In the genomic region with DNA sequence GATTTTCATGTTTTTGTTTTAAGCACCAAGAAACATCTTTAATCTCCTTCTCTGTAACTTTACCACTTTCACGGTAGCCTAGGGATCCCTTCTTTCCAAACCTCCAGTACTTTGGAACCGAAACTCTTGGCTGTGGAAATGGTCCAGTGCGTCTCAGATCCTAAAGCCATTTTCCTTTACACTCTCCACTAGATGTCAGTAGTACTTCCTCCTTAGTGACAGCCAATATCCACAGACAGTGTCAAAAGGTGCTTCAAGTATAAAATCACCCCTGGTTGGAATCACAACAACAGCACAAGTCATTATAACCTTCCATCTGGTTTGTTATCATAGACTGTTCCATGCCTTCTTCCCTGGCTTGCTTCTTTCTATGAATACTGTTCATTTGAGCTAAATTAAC, we compare ENCODE assay signal across 23 mouse cellular contexts. TPM values are rescaled to one million over a fixed set of nuclear protein-coding genes. Genes with fewer than 3 reads are reported as not detected.
DNase-seq lines count a peak whose midpoint lies in the region; ATAC-seq and TF ChIP-seq lines count a peak whose summit lies in the region.
"Had no signal": no experiment of that assay in that cellular context is flagged by ENCODE, and none has a peak within 500 bp of the region (broad histone marks: within the 10 kb centered on the region; RNA-seq: fewer than 3 reads in every experiment).

No protein-coding gene starts in this region.

- peaks cover 3% of the 10 kb centered on the region for H3K27me3 ChIP-seq in embryonic facial prominence, embryonic 11.5 days (ENCODE audit: control insufficient read depth, insufficient read depth, low read length)
- H3K27me3 ChIP-seq in embryonic facial prominence, embryonic 10.5 days (replicated peaks; ENCODE audit: low read depth, poor library complexity, severe bottlenecking): peaks cover 42% of the 10 kb centered on the region
- H3K27me3 ChIP-seq in kidney, postnatal 0 days (ENCODE audit: insufficient read depth, low read length): peaks cover 10% of the 10 kb centered on the region
- no peaks in the 10 kb centered on the region for H3K27me3 ChIP-seq in midbrain, postnatal 0 days (ENCODE audit: insufficient read depth, low read length)
- peaks cover 29% of the 10 kb centered on the region for H3K27me3 ChIP-seq in midbrain, embryonic 10.5 days (ENCODE audit: low read depth, poor library complexity, severe bottlenecking)
- H3K27me3 ChIP-seq: hindbrain, embryonic 15.5 days had no signal

- DNase-seq in embryonic facial prominence, embryonic 11.5 days (ENCODE audit: low spot score): peak; percentile 10
- no peak for DNase-seq in embryonic facial prominence, embryonic 10.5 days (ENCODE audit: low spot score)
- DNase-seq in kidney, postnatal 0 days (ENCODE audit: low spot score): peak; percentile 31
- no peak for DNase-seq in kidney, adult 11 months
- DNase-seq in midbrain, postnatal 0 days (ENCODE audit: low spot score): peak; percentile 42
- DNase-seq in midbrain, embryonic 10.5 days (ENCODE audit: low spot score): no peak
- DNase-seq in spleen, adult 18-20 months: no peak
- DNase-seq in adrenal gland, adult 2 months: no peak
- DNase-seq: adrenal gland, postnatal 25 days; cerebellum, adult 9-10 months; heart, adult 18-20 months; heart, postnatal 10 days; kidney, adult 8-10 months; kidney, postnatal 4 days; lung, postnatal 10 days; right cerebral cortex, postnatal 25 days; thymus, postnatal 4 days had no signal

- H3K4me1 ChIP-seq in embryonic facial prominence, embryonic 11.5 days (ENCODE audit: control insufficient read depth, insufficient read depth, low read length): no peaks in the 10 kb centered on the region
- H3K4me1 ChIP-seq in embryonic facial prominence, embryonic 10.5 days: peaks cover 12% of the 10 kb centered on the region
- no peaks in the 10 kb centered on the region; the same call in 1 of the 2 replicates for H3K4me1 ChIP-seq in kidney, postnatal 0 days (replicated peaks; ENCODE audit: insufficient read depth, low read length)
- no peaks in the 10 kb centered on the region for H3K4me1 ChIP-seq in midbrain, postnatal 0 days (ENCODE audit: insufficient read depth, low read length)
- H3K4me1 ChIP-seq in midbrain, embryonic 10.5 days: peaks cover 12% of the 10 kb centered on the region
- H3K4me1 ChIP-seq: liver, embryonic 12.5 days; megakaryocyte, embryonic 14.5 days had no signal

- H3K36me3 ChIP-seq in embryonic facial prominence, embryonic 11.5 days (replicated peaks; ENCODE audit: control insufficient read depth, insufficient read depth, low read depth, low read length): no peaks in the 10 kb centered on the region
- H3K36me3 ChIP-seq in embryonic facial prominence, embryonic 10.5 days (replicated peaks): no peaks in the 10 kb centered on the region
- H3K36me3 ChIP-seq in kidney, postnatal 0 days (ENCODE audit: insufficient read depth, low read length): no peaks in the 10 kb centered on the region
- no peaks in the 10 kb centered on the region for H3K36me3 ChIP-seq in midbrain, postnatal 0 days (ENCODE audit: insufficient read depth, low read length)
- H3K36me3 ChIP-seq in midbrain, embryonic 10.5 days: no peaks in the 10 kb centered on the region
- H3K36me3 ChIP-seq: hindbrain, embryonic 15.5 days; liver, embryonic 12.5 days; neural tube, embryonic 12.5 days had no signal

- 51% methylated on average over 3 of the region's 3 CpGs for WGBS in embryonic facial prominence, embryonic 11.5 days
- 47% methylated on average over 3 of the region's 3 CpGs for WGBS in embryonic facial prominence, embryonic 10.5 days
- WGBS in kidney, postnatal 0 days: 37% methylated on average over 3 of the region's 3 CpGs
- 35% methylated on average over 3 of the region's 3 CpGs for WGBS in midbrain, postnatal 0 days
- WGBS in midbrain, embryonic 10.5 days: 55% methylated on average over 3 of the region's 3 CpGs

- no peak overlapping the region for H3K27ac ChIP-seq in embryonic facial prominence, embryonic 11.5 days (replicated peaks; ENCODE audit: low read depth, low read length)
- no peak overlapping the region for H3K27ac ChIP-seq in embryonic facial prominence, embryonic 10.5 days (replicated peaks)
- H3K27ac ChIP-seq in kidney, postnatal 0 days: no peak overlapping the region
- H3K27ac ChIP-seq in midbrain, postnatal 0 days (ENCODE audit: low read depth, low read length): no peak overlapping the region
- no peak overlapping the region for H3K27ac ChIP-seq in midbrain, embryonic 10.5 days (replicated peaks)
- H3K27ac ChIP-seq: hindbrain, embryonic 15.5 days; liver, embryonic 12.5 days; neural tube, embryonic 12.5 days had no signal

- no peak for ATAC-seq in embryonic facial prominence, embryonic 11.5 days (replicated peaks; ENCODE audit: insufficient number of reproducible peaks, low FRiP score, low TSS enrichment, low read depth)
- no peak for ATAC-seq in kidney, postnatal 0 days (replicated peaks; ENCODE audit: low FRiP score, low read depth)
- ATAC-seq in midbrain, postnatal 0 days (ENCODE audit: low FRiP score): no peak
- ATAC-seq: liver, embryonic 12.5 days had no signal

- no peaks in the 10 kb centered on the region for H3K9me3 ChIP-seq in embryonic facial prominence, embryonic 11.5 days (replicated peaks; ENCODE audit: control insufficient read depth, low read length)
- no peaks in the 10 kb centered on the region for H3K9me3 ChIP-seq in embryonic facial prominence, embryonic 10.5 days
- no peaks in the 10 kb centered on the region for H3K9me3 ChIP-seq in kidney, postnatal 0 days (replicated peaks; ENCODE audit: low read length)
- H3K9me3 ChIP-seq in midbrain, postnatal 0 days (ENCODE audit: low read length): no peaks in the 10 kb centered on the region
- H3K9me3 ChIP-seq in midbrain, embryonic 10.5 days (replicated peaks): no peaks in the 10 kb centered on the region
- H3K9me3 ChIP-seq: hindbrain, embryonic 15.5 days; liver, embryonic 12.5 days; neural tube, embryonic 12.5 days had no signal

- TF ChIP-seq CTCF in kidney, postnatal 0 days (IDR thresholded peaks at IDR 0.05; ENCODE audit: low read depth): peak; percentile 66
- peak; percentile 86 for TF ChIP-seq CTCF in midbrain, postnatal 0 days (IDR thresholded peaks at IDR 0.05)

- H3K4me2 ChIP-seq in embryonic facial prominence, embryonic 11.5 days (ENCODE audit: low read depth, low read length): no peak overlapping the region
- H3K4me2 ChIP-seq in kidney, postnatal 0 days (ENCODE audit: low read length): no peak overlapping the region
- no peak overlapping the region for H3K4me2 ChIP-seq in midbrain, postnatal 0 days (ENCODE audit: low read depth, low read length, poor library complexity, severe bottlenecking)
- H3K4me2 ChIP-seq: hindbrain, embryonic 15.5 days; liver, embryonic 12.5 days; neural tube, embryonic 12.5 days had no signal

- no peak overlapping the region for H3K9ac ChIP-seq in embryonic facial prominence, embryonic 11.5 days (replicated peaks; ENCODE audit: low read length)
- H3K9ac ChIP-seq in kidney, postnatal 0 days (ENCODE audit: low read depth, low read length): no peak overlapping the region
- H3K9ac ChIP-seq in midbrain, postnatal 0 days (replicated peaks; ENCODE audit: low read length, poor library complexity, severe bottlenecking): no peak overlapping the region
- H3K9ac ChIP-seq: hindbrain, embryonic 15.5 days; liver, embryonic 12.5 days; neural tube, embryonic 12.5 days had no signal

- no peak overlapping the region for H3K4me3 ChIP-seq in embryonic facial prominence, embryonic 11.5 days (ENCODE audit: low read depth, low read length)
- H3K4me3 ChIP-seq in embryonic facial prominence, embryonic 10.5 days: no peak overlapping the region
- H3K4me3 ChIP-seq in kidney, postnatal 0 days (replicated peaks; ENCODE audit: low read depth, low read length): no peak overlapping the region
- no peak overlapping the region for H3K4me3 ChIP-seq in midbrain, postnatal 0 days (ENCODE audit: low read depth, low read length)
- H3K4me3 ChIP-seq in midbrain, embryonic 10.5 days: no peak overlapping the region
- H3K4me3 ChIP-seq: hindbrain, embryonic 15.5 days; liver, embryonic 12.5 days; megakaryocyte, embryonic 14.5 days; neural tube, embryonic 12.5 days had no signal

RNA-seq across cellular contexts. Expression of a gene that starts 4.1 kb away (rescaled TPM):
- 1.7 and 2.2 TPM in 2 replicates for polyA plus RNA-seq in embryonic facial prominence, embryonic 11.5 days (2014; fragmentation: Nextera tagmentation; extraction: Ambion mirVana)
- 1.0 and 1.5 TPM in 2 replicates for polyA plus RNA-seq in embryonic facial prominence, embryonic 10.5 days (2016; fragmentation: Nextera tagmentation; extraction: Ambion mirVana)
- polyA plus RNA-seq in kidney, postnatal 0 days (2015; fragmentation: Nextera tagmentation; extraction: Ambion mirVana): 0.34 and 0.91 TPM in 2 replicates
- 30.4 and 40.0 TPM in 2 replicates for total RNA-seq in midbrain, postnatal 0 days (2014; rRNA removed)
- polyA plus RNA-seq in midbrain, postnatal 0 days (2015; fragmentation: Nextera tagmentation; extraction: Ambion mirVana): 36.8 and 37.1 TPM in 2 replicates
- 1.5 and 3.1 TPM in 2 replicates for polyA plus RNA-seq in midbrain, embryonic 10.5 days (2016; fragmentation: Nextera tagmentation; extraction: Ambion mirVana)
- total RNA-seq in adrenal gland, adult 2 months (2021): not detected
- polyA plus RNA-seq in adrenal gland, adult 2 months (2012; rRNA removed): 0.04 TPM in 1 of 2 replicates, not detected in the other
- total RNA-seq: adrenal gland, postnatal 25 days; gastrocnemius, adult 8-10 months; monocyte, adult 5-6 weeks had no signal

Comparison
In these comparisons a context has a peak if more than half of its experiments do, and no peak if none do; other contexts are left out.
1. DNase-seq: peak in embryonic facial prominence, embryonic 11.5 days (single experiment), kidney, postnatal 0 days (single experiment) and midbrain, postnatal 0 days (single experiment); none in embryonic facial prominence, embryonic 10.5 days (single experiment), kidney, adult 11 months (single experiment), midbrain, embryonic 10.5 days (single experiment), spleen, adult 18-20 months (0 of 2) and adrenal gland, adult 2 months (single experiment).